In genomic region chr10:4372011-4372410, GRCm38 (mm10) we compare ENCODE assay signal across 9 mouse cellular contexts. TPM values are rescaled to one million over a fixed set of nuclear protein-coding genes. Genes with fewer than 3 reads are reported as not detected.
DNase-seq lines count a peak whose midpoint lies in the region; ATAC-seq and TF ChIP-seq lines count a peak whose summit lies in the region.
"Had no signal": no experiment of that assay in that cellular context is flagged by ENCODE, and none has a peak within 500 bp of the region (broad histone marks: within the 10 kb centered on the region; RNA-seq: fewer than 3 reads in every experiment).

No protein-coding gene starts in this region.

- ATAC-seq in CD4-positive, CD25-positive, alpha-beta regulatory T cell, adult 4 months = peak; percentile 94
- peak; percentile 26 for ATAC-seq in Patski
- no peak for ATAC-seq in embryonic facial prominence, embryonic 14.5 days (ENCODE audit: low read depth)

- CTCF ChIA-PET in Patski (lab: Charles Lee) = interaction anchor here (0.7 to 2.3 kb wide), 7 partner anchors 8 to 375 kb away, joined by 3 to 8 read pairs (median 5); no protein-coding TSS in a partner anchor

- POLR2A ChIA-PET in Patski (lab: Charles Lee) = no interaction called here

- no peaks in the 10 kb centered on the region for H3K9me3 ChIP-seq in embryonic facial prominence, embryonic 14.5 days (ENCODE audit: control insufficient read depth, low read length)
- H3K9me3 ChIP-seq: limb, embryonic 13.5 days had no signal

- in situ Hi-C loops in Patski (cut with MboI; ENCODE audit: low pct_unique_long_range_greater_than_20kb) = no loop called here

- no peaks in the 10 kb centered on the region for H3K4me1 ChIP-seq in embryonic facial prominence, embryonic 14.5 days (ENCODE audit: control insufficient read depth, insufficient read depth, low read length)

- H3K4me3 ChIP-seq in embryonic facial prominence, embryonic 14.5 days (ENCODE audit: low read depth, low read length) = no peak overlapping the region
- H3K4me3 ChIP-seq: erythroblast, embryonic 14.5 days; limb, embryonic 13.5 days had no signal

- peak; percentile 54 for DNase-seq in kidney, postnatal 10 days
- no peak for DNase-seq in kidney, adult 11 months
- DNase-seq in Patski (ENCODE audit: low read depth, low spot score) = no peak
- DNase-seq in embryonic facial prominence, embryonic 14.5 days (ENCODE audit: low spot score) = peak; percentile 51
- peak; percentile 56 for DNase-seq in lung, postnatal 10 days
- peak; percentile 47 for DNase-seq in thymus, postnatal 25 days

- no peaks in the 10 kb centered on the region for H3K27me3 ChIP-seq in Patski
- H3K27me3 ChIP-seq in embryonic facial prominence, embryonic 14.5 days (replicated peaks; ENCODE audit: control insufficient read depth, insufficient read depth, low read length) = no peaks in the 10 kb centered on the region
- H3K27me3 ChIP-seq: limb, embryonic 13.5 days had no signal

- no peak overlapping the region for H3K27ac ChIP-seq in embryonic facial prominence, embryonic 14.5 days (replicated peaks; ENCODE audit: low read depth, low read length)
- H3K27ac ChIP-seq: limb, embryonic 13.5 days had no signal

- H3K36me3 ChIP-seq in embryonic facial prominence, embryonic 14.5 days (ENCODE audit: control insufficient read depth, insufficient read depth, low read length) = peaks cover 52% of the 10 kb centered on the region

- 58% methylated on average over 5 of the region's 5 CpGs for WGBS in embryonic facial prominence, embryonic 14.5 days

- TF ChIP-seq CTCF in Patski (IDR thresholded peaks at IDR 0.05) = peak; percentile 72

- H3K4me2 ChIP-seq in embryonic facial prominence, embryonic 14.5 days (ENCODE audit: low read depth, low read length) = no peak overlapping the region
- H3K4me2 ChIP-seq: limb, embryonic 13.5 days had no signal

- no peak overlapping the region for H3K9ac ChIP-seq in embryonic facial prominence, embryonic 14.5 days (ENCODE audit: low read depth, low read length)
- H3K9ac ChIP-seq: limb, embryonic 13.5 days had no signal

RNA-seq across cellular contexts. Expression of gene Zbtb2, which starts 15.9 kb away (rescaled TPM):
- 10 to 100 TPM; 10.2 to 10.5 TPM for polyA plus RNA-seq in CD4-positive, CD25-positive, alpha-beta regulatory T cell, adult 4 months (2017; shearing (Covaris generic))
- 19.0 TPM for polyA plus RNA-seq in Patski (2021)
- 13.7 and 14.4 TPM in 2 replicates for polyA plus RNA-seq in embryonic facial prominence, embryonic 14.5 days (2014; fragmentation: Nextera tagmentation; extraction: Ambion mirVana)

Comparison
In these comparisons a context has a peak if more than half of its experiments do, and no peak if none do; other contexts are left out.
1. DNase-seq: peak in kidney, postnatal 10 days (single experiment), embryonic facial prominence, embryonic 14.5 days (single experiment), lung, postnatal 10 days (single experiment) and thymus, postnatal 25 days (single experiment); none in kidney, adult 11 months (single experiment) and Patski (single experiment).